Mouse (Mus musculus): ENCODE results near the gene Acy3. TPM values are rescaled to one million over a fixed set of nuclear protein-coding genes. Genes with fewer than 3 reads are reported as not detected.
"Not testable (repeated sequence)": the region's sequence is repeated elsewhere in the genome, so short reads cannot be mapped to it uniquely, and the experiment has no call there.

The Acy3 gene
- polyA plus RNA-seq, 1 experiment from 2014 or later = 10.4 TPM

DNA sequence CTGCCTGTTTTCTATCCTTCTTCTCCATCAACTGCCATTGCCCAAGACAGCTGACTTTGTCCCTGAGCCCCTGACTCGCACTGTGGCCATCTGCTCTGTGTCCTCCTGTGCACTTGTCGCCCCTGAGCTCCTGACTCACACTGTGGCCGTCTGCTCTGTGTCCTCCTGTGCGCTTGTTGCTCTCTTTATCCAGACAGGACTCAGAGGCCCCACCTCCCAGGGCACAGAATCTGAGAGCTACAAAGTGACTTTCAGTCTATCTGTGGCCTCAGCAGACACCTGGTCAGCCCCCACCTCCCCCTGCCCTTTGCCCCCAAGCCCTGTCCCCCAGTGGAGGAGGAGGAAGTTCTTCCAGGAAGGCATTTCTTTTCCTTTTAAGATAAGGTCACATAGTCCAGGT lies 30.6 kb upstream of the Acy3 start:
- 19% methylated on average over 4 of the region's 4 CpGs for WGBS
- 0 out of 2 replicates have a peak, but pooled peaks cover 2% of the 10 kb centered on the region for H3K9me3 ChIP-seq
- H3K4me3 ChIP-seq = no peak overlapping the region
- no peaks in the 10 kb centered on the region for H3K36me3 ChIP-seq
- ATAC-seq (ENCODE audit: extremely low read depth, insufficient number of reproducible peaks, low FRiP score, low TSS enrichment) = no peak
- H3K27me3 ChIP-seq (replicated peaks) = peaks cover 6% of the 10 kb centered on the region; the same call in 1 of the 2 replicates
- H3K9ac ChIP-seq = no peak overlapping the region
- H3K27ac ChIP-seq (replicated peaks) = no peak overlapping the region
- H3K4me1 ChIP-seq = peaks cover 5% of the 10 kb centered on the region; the same call in 1 of the 2 replicates
- no peak overlapping the region for H3K4me2 ChIP-seq

DNA sequence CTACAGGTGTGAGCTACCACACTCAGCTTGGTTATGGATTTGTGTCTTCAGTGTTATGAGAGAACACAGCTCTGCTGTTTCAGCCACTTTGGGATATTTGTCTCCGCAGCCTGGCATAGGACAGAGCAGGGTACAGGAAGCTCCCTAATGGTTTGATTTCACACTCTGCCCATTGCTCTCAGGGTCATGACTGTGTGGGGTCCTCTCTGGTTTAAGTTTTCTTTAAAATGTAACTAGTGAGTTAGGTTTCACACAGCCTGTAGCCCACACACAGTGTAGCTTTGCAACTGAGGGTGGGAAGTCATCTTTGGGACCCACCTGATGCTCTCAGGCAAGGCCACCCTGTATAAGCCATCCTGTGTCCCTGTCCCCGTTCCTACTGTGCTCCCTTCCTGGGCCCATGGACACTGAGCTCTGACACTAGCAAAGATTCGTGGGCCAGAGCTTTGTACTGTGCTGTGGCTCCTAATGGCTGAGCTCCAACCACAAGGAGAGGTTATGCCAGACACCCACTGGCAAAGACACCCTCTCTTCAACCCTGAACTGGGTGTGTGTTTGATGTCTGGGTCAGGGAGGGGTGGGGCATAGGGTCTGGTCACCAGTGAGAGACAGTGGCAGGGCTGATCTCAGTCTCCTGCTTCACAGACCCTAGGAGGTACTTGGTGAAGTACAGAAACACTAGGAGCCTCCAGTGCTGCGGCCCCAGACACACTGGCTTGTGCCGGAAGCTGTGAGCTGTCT lies 28.9 kb upstream of the Acy3 start:
- not testable (repeated sequence) for H3K4me3 ChIP-seq; H3K36me3 ChIP-seq; H3K9ac ChIP-seq; H3K27me3 ChIP-seq (replicated peaks); ATAC-seq (ENCODE audit: extremely low read depth, insufficient number of reproducible peaks, low FRiP score, low TSS enrichment); H3K9me3 ChIP-seq; H3K4me2 ChIP-seq; H3K27ac ChIP-seq (replicated peaks); H3K4me1 ChIP-seq
- 74% methylated on average over 4 of the region's 5 CpGs for WGBS

GRCm38 (mm10) chr19:3958470-3958869 lies 27.9 kb upstream of the Acy3 start, which contains the start of gene Aldh3b3:
Aldh3b3 (plus strand) TSS chr19:3958645.
- Histone ChIP-seq H3K27me3 (replicated peaks) (peaks cover 6% of the 10 kb centered on the region; the same call in 1 of the 2 replicates), H3K9ac (no peak within 1 kb of the TSS), H3K36me3 (no peaks in the 10 kb centered on the region), H3K4me3 (no peak within 1 kb of the TSS), H3K4me2 (no peak within 1 kb of the TSS), H3K4me1 (peaks cover 5% of the 10 kb centered on the region; the same call in 1 of the 2 replicates), H3K9me3 (no peaks in the 10 kb centered on the region), H3K27ac (replicated peaks) (no peak within 1 kb of the TSS)
- 53% methylated on average over 4 of the region's 4 CpGs for WGBS
- ATAC-seq (ENCODE audit: extremely low read depth, insufficient number of reproducible peaks, low FRiP score, low TSS enrichment) = no peak

DNA sequence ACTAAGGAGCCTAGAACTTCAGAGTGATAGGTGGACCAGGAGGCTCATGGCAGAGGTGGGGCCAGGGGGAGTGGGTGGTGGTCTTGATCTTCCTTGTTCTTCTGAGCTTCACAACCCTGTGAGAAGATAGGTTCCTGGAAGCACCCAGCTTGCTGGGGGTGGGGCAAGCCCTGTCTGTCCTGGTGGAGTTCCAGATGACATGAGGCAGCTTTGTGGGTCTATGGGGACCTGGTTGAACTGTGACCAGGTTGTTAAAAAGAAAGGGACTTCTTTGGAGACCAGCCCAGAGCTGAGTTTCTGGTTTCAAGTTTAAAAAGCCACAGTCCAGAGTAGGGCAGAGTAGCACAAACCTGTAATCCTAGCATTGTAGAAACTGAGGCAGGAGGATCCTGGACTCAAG lies 27.3 kb upstream of the Acy3 start:
- Histone ChIP-seq H3K9ac (no peak overlapping the region), H3K9me3 (no peaks in the 10 kb centered on the region)
- ATAC-seq (ENCODE audit: extremely low read depth, insufficient number of reproducible peaks, low FRiP score, low TSS enrichment) = no peak

DNA sequence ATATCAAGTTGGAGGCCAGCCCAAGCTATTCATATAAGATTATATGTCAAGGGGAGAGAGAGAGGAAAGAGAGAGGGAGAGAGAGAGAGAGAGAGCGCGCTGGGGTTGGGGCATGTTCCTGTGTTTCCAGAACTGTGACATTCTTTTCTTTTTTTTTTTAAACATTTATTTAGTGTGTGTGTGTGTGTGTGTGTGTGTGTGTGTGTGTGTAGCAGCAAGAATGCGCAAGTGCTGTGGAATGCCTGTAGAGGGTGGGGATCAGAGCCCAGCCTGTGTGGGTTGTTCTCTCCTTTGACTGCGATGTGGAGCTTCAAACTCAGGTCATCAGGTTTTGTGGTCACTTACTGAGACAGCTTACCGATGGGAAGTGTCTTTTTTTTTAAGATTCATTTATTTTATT lies 26.2 kb upstream of the Acy3 start:
- no peak overlapping the region for H3K4me3 ChIP-seq
- H3K9ac ChIP-seq = no peak overlapping the region
- H3K4me2 ChIP-seq = no peak overlapping the region
- H3K27ac ChIP-seq (replicated peaks) = no peak overlapping the region
- ATAC-seq (ENCODE audit: extremely low read depth, insufficient number of reproducible peaks, low FRiP score, low TSS enrichment) = no peak
- 78% methylated on average over 5 of the region's 5 CpGs for WGBS
- H3K27me3 ChIP-seq (replicated peaks) = 0 out of 2 replicates have a peak, but pooled peaks cover under 1% of the 10 kb centered on the region
- H3K36me3 ChIP-seq = no peaks in the 10 kb centered on the region
- peaks cover 5% of the 10 kb centered on the region; the same call in 1 of the 2 replicates for H3K4me1 ChIP-seq
- no peaks in the 10 kb centered on the region for H3K9me3 ChIP-seq

More for the DNA sequence above, 27.3 kb upstream of the Acy3 start:
- no peaks in the 10 kb centered on the region for H3K36me3 ChIP-seq
- no peak overlapping the region for H3K4me2 ChIP-seq
- no peak overlapping the region for H3K27ac ChIP-seq (replicated peaks)
- peaks cover 5% of the 10 kb centered on the region; the same call in 1 of the 2 replicates for H3K4me1 ChIP-seq
- H3K27me3 ChIP-seq (replicated peaks) = peaks cover 6% of the 10 kb centered on the region; the same call in 1 of the 2 replicates
- no peak overlapping the region for H3K4me3 ChIP-seq

DNA sequence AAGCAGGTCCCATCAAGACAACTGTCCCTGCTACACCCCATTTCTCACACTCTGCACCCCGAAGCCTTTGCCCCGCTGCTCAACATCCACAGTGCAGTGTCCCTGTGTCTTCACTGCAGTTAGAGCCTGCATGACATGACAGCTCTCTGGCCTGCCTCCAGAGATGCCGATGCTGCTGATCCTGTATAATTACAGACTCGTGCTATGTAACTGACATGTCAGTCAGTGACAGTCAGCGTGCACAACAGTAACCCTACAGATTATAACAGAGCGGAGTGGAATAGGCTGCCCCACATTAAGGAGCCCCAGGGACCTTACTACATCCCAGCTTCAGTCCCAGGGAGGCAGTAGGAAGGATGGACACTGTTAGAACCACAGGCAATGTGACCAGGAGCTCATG lies 24.6 kb upstream of the Acy3 start:
- not testable (repeated sequence) for H3K4me2 ChIP-seq; ATAC-seq (ENCODE audit: extremely low read depth, insufficient number of reproducible peaks, low FRiP score, low TSS enrichment); H3K4me3 ChIP-seq; H3K9me3 ChIP-seq; H3K9ac ChIP-seq; H3K27ac ChIP-seq (replicated peaks); H3K36me3 ChIP-seq; H3K27me3 ChIP-seq (replicated peaks); H3K4me1 ChIP-seq
- 60% methylated on average over 6 of the region's 6 CpGs for WGBS

DNA sequence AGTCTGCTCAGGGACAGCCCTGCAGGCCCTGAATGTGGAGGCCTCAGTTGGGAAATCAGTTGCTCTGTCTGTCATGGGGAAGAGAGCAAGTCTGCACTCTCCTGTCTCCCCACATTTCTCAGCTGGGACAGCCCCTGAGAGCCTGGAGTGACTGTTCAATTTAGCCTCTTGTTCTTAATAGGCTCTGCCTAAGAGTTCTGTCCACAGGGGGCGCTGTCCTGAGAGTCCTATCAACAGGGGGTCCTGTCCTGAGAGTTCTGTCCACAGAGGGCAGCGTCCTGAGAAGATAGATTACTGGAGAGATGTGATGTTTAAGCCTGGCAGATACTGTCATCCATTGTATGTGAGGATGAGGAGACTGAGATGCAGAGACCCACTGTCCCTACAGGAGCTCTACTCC lies 23.9 kb upstream of the Acy3 start:
- Histone ChIP-seq H3K27ac (replicated peaks) (no peak overlapping the region), H3K4me2 (no peak overlapping the region), H3K4me1 (peaks cover 10% of the 10 kb centered on the region), H3K9ac (no peak overlapping the region), H3K36me3 (no peaks in the 10 kb centered on the region), H3K27me3 (replicated peaks) (no peaks in the 10 kb centered on the region), H3K4me3 (no peak overlapping the region), H3K9me3 (no peaks in the 10 kb centered on the region)
- WGBS = 20% methylated on average over 2 of the region's 2 CpGs
- no peak for ATAC-seq (ENCODE audit: extremely low read depth, insufficient number of reproducible peaks, low FRiP score, low TSS enrichment)

- 60% methylated on average over 4 of the region's 4 CpGs for WGBS
- H3K4me1 ChIP-seq = peaks cover 21% of the 10 kb centered on the region
- no peak overlapping the region for H3K4me3 ChIP-seq
- no peak overlapping the region for H3K27ac ChIP-seq (replicated peaks)
- H3K27me3 ChIP-seq (replicated peaks) = peaks cover 2% of the 10 kb centered on the region; the same call in 1 of the 2 replicates
- ATAC-seq (ENCODE audit: extremely low read depth, insufficient number of reproducible peaks, low FRiP score, low TSS enrichment) = no peak
- H3K9me3 ChIP-seq = no peaks in the 10 kb centered on the region
- no peak overlapping the region for H3K4me2 ChIP-seq
- no peak overlapping the region for H3K9ac ChIP-seq
- H3K36me3 ChIP-seq = no peaks in the 10 kb centered on the region
These were observed 22.3 kb upstream of the Acy3 start for GRCm38 (mm10) chr19:3964030-3964429.

- no peak overlapping the region for H3K4me3 ChIP-seq
- no peaks in the 10 kb centered on the region for H3K36me3 ChIP-seq
- no peak overlapping the region for H3K9ac ChIP-seq
- H3K9me3 ChIP-seq = no peaks in the 10 kb centered on the region
- ATAC-seq (ENCODE audit: extremely low read depth, insufficient number of reproducible peaks, low FRiP score, low TSS enrichment) = no peak
- H3K27ac ChIP-seq (replicated peaks) = no peak overlapping the region
- WGBS = 62% methylated on average over 11 of the region's 11 CpGs
- peaks cover 23% of the 10 kb centered on the region for H3K4me1 ChIP-seq
- peaks cover 17% of the 10 kb centered on the region for H3K27me3 ChIP-seq (replicated peaks)
- no peak overlapping the region for H3K4me2 ChIP-seq
These were observed 19.9 kb upstream of the Acy3 start for GRCm38 (mm10) chr19:3966330-3967075.

- Histone ChIP-seq H3K27ac (replicated peaks) (no peak overlapping the region), H3K27me3 (replicated peaks) (peaks cover 17% of the 10 kb centered on the region), H3K4me3 (no peak overlapping the region), H3K36me3 (no peaks in the 10 kb centered on the region), H3K4me2 (no peak overlapping the region), H3K9ac (no peak overlapping the region), H3K9me3 (no peaks in the 10 kb centered on the region), H3K4me1 (peaks cover 23% of the 10 kb centered on the region)
- WGBS = 34% methylated on average over 3 of the region's 3 CpGs
- no peak for ATAC-seq (ENCODE audit: extremely low read depth, insufficient number of reproducible peaks, low FRiP score, low TSS enrichment)
These were observed 19.1 kb upstream of the Acy3 start for GRCm38 (mm10) chr19:3967258-3967657.

GRCm38 (mm10) chr19:3972229-3972628 lies 14.1 kb upstream of the Acy3 start, which contains the start of gene Aldh3b2:
Aldh3b2 (plus strand) TSS chr19:3972328.
- peaks cover 25% of the 10 kb centered on the region for H3K27me3 ChIP-seq (replicated peaks)
- 42% methylated on average over 9 of the region's 9 CpGs for WGBS
- H3K4me1 ChIP-seq = peaks cover 15% of the 10 kb centered on the region
- no peak within 1 kb of the TSS for H3K9ac ChIP-seq
- no peak within 1 kb of the TSS for H3K4me3 ChIP-seq
- no peak for ATAC-seq (ENCODE audit: extremely low read depth, insufficient number of reproducible peaks, low FRiP score, low TSS enrichment)
- no peak within 1 kb of the TSS for H3K4me2 ChIP-seq
- H3K9me3 ChIP-seq = no peaks in the 10 kb centered on the region
- H3K36me3 ChIP-seq = no peaks in the 10 kb centered on the region
- H3K27ac ChIP-seq (replicated peaks) = no peak within 1 kb of the TSS
